Mouse (Mus musculus) heart, postnatal 0 days (tissue): ENCODE results near the gene Sla2. TPM values are rescaled to one million over a fixed set of nuclear protein-coding genes. Genes with fewer than 3 reads are reported as not detected.

Source experiments
- ATAC-seq: fragments of 200-750 bp; cut with Nextera tagmentation; 2 replicates; pipeline ENCODE4 v1.8.0; 2017; ENCODE audit warnings: low read depth, moderate number of reproducible peaks, moderate library complexity; ENCODE audit not compliant: insufficient read depth
- DNase-seq: peaks from one replicate; pipeline ENCODE4 v3.0.0-alpha.2; 2016; ENCODE audit warnings: low spot score
- H3K27ac ChIP-seq: fragments of 300-500 bp; sonication (generic); 2 replicates; pipeline ENCODE4 v1.5.1; 2014; ENCODE audit warnings: low read depth, mild to moderate bottlenecking
- H3K27me3 ChIP-seq: fragments of 300-500 bp; sonication (generic); 2 replicates; pipeline ENCODE4 v1.6.1; 2014; ENCODE audit warnings: low read length, mixed read lengths; ENCODE audit not compliant: control insufficient read depth, insufficient read depth
- H3K36me3 ChIP-seq: fragments of 300-500 bp; sonication (generic); replicated peaks from 2 replicates; pipeline ENCODE4 v1.6.1; 2014; ENCODE audit warnings: low read length, mixed read lengths; ENCODE audit not compliant: control insufficient read depth, insufficient read depth
- H3K4me1 ChIP-seq: fragments of 300-500 bp; sonication (generic); 2 replicates; pipeline ENCODE4 v1.6.1; 2014; ENCODE audit warnings: antibody characterized with exemption; ENCODE audit not compliant: control insufficient read depth, insufficient read depth
- H3K4me2 ChIP-seq: fragments of 300-500 bp; sonication (generic); 2 replicates; pipeline ENCODE4 v1.6.1; 2014; ENCODE audit warnings: low read depth, mild to moderate bottlenecking, low read length, moderate library complexity
- H3K4me3 ChIP-seq: fragments of 300-500 bp; sonication (generic); 2 replicates; pipeline ENCODE4 v1.5.1; 2014; ENCODE audit warnings: low read depth, low read length
- H3K9ac ChIP-seq: fragments of 300-500 bp; sonication (generic); replicated peaks from 2 replicates; pipeline ENCODE4 v1.6.1; 2014; ENCODE audit warnings: low read depth, low read length, mixed read lengths
- H3K9me3 ChIP-seq: fragments of 300-500 bp; sonication (generic); replicated peaks from 2 replicates; pipeline ENCODE4 v1.6.1; 2016; ENCODE audit warnings: low read length; ENCODE audit not compliant: control insufficient read depth
- CTCF ChIP-seq: IDR thresholded peaks from 2 replicates; pipeline ENCODE4 v1.5.1; 2016; ENCODE audit warnings: antibody characterized with exemption, control low read depth, low read depth
- EP300 ChIP-seq: IDR thresholded peaks from 2 replicates; pipeline ENCODE4 v1.6.1; 2016; ENCODE audit warnings: antibody characterized with exemption, low read depth
- WGBS: fragments of 180-500 bp; shearing (Covaris S2); extraction: QIAGEN DNeasy Blood & Tissue Kit; methylation state at CpG from one replicate; pipeline ENCODE4 v1.1.7; 2014; 5-methylcytosine and 5-hydroxymethylcytosine counted together
- polyA plus RNA-seq: library from polyadenylated mRNA; unstranded; fragments of >200 nt; fragmentation: Nextera tagmentation; extraction: Ambion mirVana; gene quantifications from 2 replicates; pipeline ENCODE4 v1.2.1, GENCODE M21; 2015
- total RNA-seq: library from RNA; depleted of rRNA; stranded (reverse); fragments of >200 nt; gene quantifications from 2 replicates; pipeline ENCODE4 v1.2.3, GENCODE M21; 2014; ENCODE audit warnings: low replicate concordance

Sla2 gene
- total and polyA plus RNA-seq, 2 experiments from 2014 or later: 0.14 TPM; not detected in 1

GRCm38 (mm10) chr2:156882431-156883001 lies 4.5 kb downstream of the Sla2 start:
- no peaks in the 10 kb centered on the region for H3K9me3 ChIP-seq

GRCm38 (mm10) chr2:156879541-156879940 lies 7.5 kb downstream of the Sla2 start:
- Histone ChIP-seq H3K9ac (no peak overlapping the region), H3K4me3 (no peak overlapping the region), H3K4me1 (no peaks in the 10 kb centered on the region), H3K4me2 (no peak overlapping the region), H3K36me3 (peaks cover 4% of the 10 kb centered on the region), H3K27ac (no peak overlapping the region), H3K9me3 (no peaks in the 10 kb centered on the region), H3K27me3 (no peaks in the 10 kb centered on the region)
- WGBS: 87% methylated on average over 3 of the region's 3 CpGs
- ATAC-seq: 0 out of 2 replicates have a peak, but pooled peaks have one; percentile 10
- DNase-seq: no peak
- TF ChIP-seq CTCF (no peak), EP300 (no peak)

More at GRCm38 (mm10) chr2:156882431-156883001, 4.5 kb downstream of the Sla2 start:
- no peaks in the 10 kb centered on the region for H3K4me1 ChIP-seq
- H3K27ac ChIP-seq: peak overlapping the region; percentile 6; the same call in 1 of the 2 replicates
- ATAC-seq: no peak
- TF ChIP-seq CTCF (no peak), EP300 (no peak)
- H3K9ac ChIP-seq: no peak overlapping the region
- H3K36me3 ChIP-seq: no peaks in the 10 kb centered on the region
- H3K27me3 ChIP-seq: no peaks in the 10 kb centered on the region
- 33% methylated on average over 10 of the region's 10 CpGs for WGBS
- DNase-seq: no peak
- peak overlapping the region; percentile 16; the same call in 1 of the 2 replicates for H3K4me2 ChIP-seq
- H3K4me3 ChIP-seq: no peak overlapping the region

DNA sequence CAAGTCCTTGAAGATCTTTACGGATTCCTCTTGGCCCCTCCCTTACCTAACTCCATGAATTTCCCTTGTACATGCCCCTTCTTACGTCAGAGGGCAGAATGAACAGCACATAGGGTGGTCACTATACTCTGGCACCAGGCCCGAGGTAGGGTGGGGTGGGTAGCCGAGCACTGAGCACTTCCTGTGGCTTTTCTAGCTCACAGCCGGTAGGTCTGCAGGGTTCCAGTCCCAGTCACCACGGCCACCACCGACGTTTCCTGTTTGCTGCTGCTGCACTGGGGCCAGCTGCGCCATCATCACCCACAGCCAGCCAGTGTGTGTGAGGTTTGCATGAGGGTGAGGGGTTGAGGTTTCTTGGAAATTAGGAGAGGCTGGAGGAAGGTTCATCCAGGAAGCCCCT lies 9.3 kb downstream of the Sla2 start:
- Histone ChIP-seq H3K27ac (no peak overlapping the region), H3K9me3 (no peaks in the 10 kb centered on the region), H3K4me2 (no peak overlapping the region), H3K4me1 (no peaks in the 10 kb centered on the region), H3K9ac (no peak overlapping the region), H3K36me3 (peaks cover 20% of the 10 kb centered on the region), H3K27me3 (no peaks in the 10 kb centered on the region), H3K4me3 (no peak overlapping the region)
- TF ChIP-seq EP300 (no peak), CTCF (no peak)
- 47% methylated on average over 9 of the region's 9 CpGs for WGBS
- ATAC-seq: peak; percentile 13; the same call in 1 of the 2 replicates
- DNase-seq: no peak

DNA sequence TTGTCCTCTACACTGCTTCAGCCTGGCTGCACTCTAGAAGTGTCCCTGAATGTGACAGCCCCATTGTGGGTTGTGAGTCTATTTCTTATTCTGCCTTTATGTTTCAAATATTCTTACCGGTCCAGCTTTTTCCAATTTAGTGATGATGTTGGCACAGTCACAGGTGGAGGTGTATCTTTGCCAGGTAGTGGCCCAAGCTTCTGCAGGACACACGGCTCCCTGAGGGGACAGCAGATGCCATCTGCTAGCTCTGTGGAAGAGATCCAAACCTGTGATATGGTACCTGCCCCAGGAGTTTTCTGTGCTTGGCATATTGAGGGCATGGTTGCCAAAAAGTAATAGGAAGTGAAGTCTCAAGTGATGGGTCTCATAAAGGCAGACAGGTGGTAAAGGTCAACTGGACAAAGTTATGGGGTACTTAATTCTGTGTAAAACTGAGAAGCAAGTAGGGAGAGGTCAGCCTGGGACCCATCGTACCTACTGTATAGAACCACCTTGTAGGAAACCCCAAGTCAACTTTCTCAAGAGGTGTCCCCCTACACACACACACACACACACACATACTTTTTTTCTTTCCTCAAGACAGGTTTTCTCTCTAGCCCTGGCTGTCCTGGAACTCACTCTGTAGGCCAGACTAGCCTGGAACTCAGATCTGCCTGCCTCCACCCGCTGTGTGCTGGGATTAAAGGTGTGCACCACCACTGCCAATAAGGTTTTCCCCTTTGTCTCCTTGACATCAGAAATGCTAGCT lies 12.1 kb downstream of the Sla2 start:
- H3K27me3 ChIP-seq: no peaks in the 10 kb centered on the region
- WGBS: 91% methylated on average over 4 of the region's 4 CpGs
- peaks cover 44% of the 10 kb centered on the region for H3K36me3 ChIP-seq
- DNase-seq (no peak), ATAC-seq (no peak)
- no peak overlapping the region for H3K9ac ChIP-seq
- H3K4me1 ChIP-seq: 0 out of 2 replicates have a peak, but pooled peaks cover 6% of the 10 kb centered on the region
- TF ChIP-seq CTCF (no peak), EP300 (no peak)
- H3K4me2 ChIP-seq: no peak overlapping the region
- H3K9me3 ChIP-seq: no peaks in the 10 kb centered on the region
- no peak overlapping the region for H3K4me3 ChIP-seq
- H3K27ac ChIP-seq: no peak overlapping the region

GRCm38 (mm10) chr2:156874047-156874759 lies 12.8 kb downstream of the Sla2 start:
- 81% methylated on average over 8 of the region's 8 CpGs for WGBS
- Histone ChIP-seq H3K27me3 (no peaks in the 10 kb centered on the region), H3K27ac (no peak overlapping the region), H3K9me3 (no peaks in the 10 kb centered on the region), H3K4me2 (no peak overlapping the region), H3K4me3 (no peak overlapping the region), H3K4me1 (0 out of 2 replicates have a peak, but pooled peaks cover 6% of the 10 kb centered on the region), H3K36me3 (peaks cover 48% of the 10 kb centered on the region), H3K9ac (no peak overlapping the region)
- DNase-seq (no peak), ATAC-seq (no peak)
- TF ChIP-seq CTCF (no peak), EP300 (no peak)
